8 mouse cellular contexts compared by ENCODE assay signal in genomic region chr9:120674855-120675254, GRCm38 (mm10).
DNase-seq lines count a peak whose midpoint lies in the region; ATAC-seq lines count a peak whose summit lies in the region.

No protein-coding gene starts in this region.

- 5% methylated on average over 11 of the region's 11 CpGs for WGBS in heart, embryonic 14.5 days
- WGBS in hindbrain, embryonic 16.5 days: 4% methylated on average over 11 of the region's 11 CpGs
- 2% methylated on average over 11 of the region's 11 CpGs for WGBS in neural tube, embryonic 14.5 days

- no peaks in the 10 kb centered on the region for H3K9me3 ChIP-seq in heart, embryonic 14.5 days (ENCODE audit: control insufficient read depth, low read length)
- H3K9me3 ChIP-seq in hindbrain, embryonic 16.5 days (ENCODE audit: control insufficient read depth, low read length): no peaks in the 10 kb centered on the region
- H3K9me3 ChIP-seq in neural tube, embryonic 14.5 days (ENCODE audit: control insufficient read depth, low read length): no peaks in the 10 kb centered on the region

- H3K36me3 ChIP-seq in heart, embryonic 14.5 days (ENCODE audit: control insufficient read depth, insufficient read depth, low read length): no peaks in the 10 kb centered on the region
- H3K36me3 ChIP-seq in hindbrain, embryonic 16.5 days (ENCODE audit: control insufficient read depth, insufficient read depth, low read length): no peaks in the 10 kb centered on the region
- H3K36me3 ChIP-seq in neural tube, embryonic 14.5 days (ENCODE audit: control insufficient read depth, insufficient read depth, low read length): no peaks in the 10 kb centered on the region

- peak overlapping the region; percentile 4 to 35; a peak in 2 of 4 replicates for H3K4me3 ChIP-seq in heart, embryonic 14.5 days (ENCODE audit: control insufficient read depth in 1 of 2, insufficient read depth in 1 of 2, low read depth in 1 of 2, low read length in 2 of 2)
- H3K4me3 ChIP-seq in hindbrain, embryonic 16.5 days (ENCODE audit: low read length): no peak overlapping the region
- H3K4me3 ChIP-seq in neural tube, embryonic 14.5 days (ENCODE audit: low read depth, low read length): no peak overlapping the region

- ATAC-seq in heart, embryonic 14.5 days (ENCODE audit: insufficient number of reproducible peaks, insufficient read depth, low FRiP score, low read depth): no peak
- ATAC-seq in hindbrain, embryonic 16.5 days: no peak
- no peak for ATAC-seq in neural tube, embryonic 14.5 days (ENCODE audit: low read depth)

- intact Hi-C loops in left cerebral cortex, postnatal 36 days (cut with DNase I): no loop called here

- peak overlapping the region; percentile 64; the same call in 1 of the 2 replicates for H3K9ac ChIP-seq in heart, embryonic 14.5 days (ENCODE audit: low read length)
- H3K9ac ChIP-seq in hindbrain, embryonic 16.5 days (ENCODE audit: low read depth, low read length): no peak overlapping the region
- no peak overlapping the region for H3K9ac ChIP-seq in neural tube, embryonic 14.5 days (replicated peaks; ENCODE audit: low read depth, low read length)

- DNase-seq in heart, adult 18-20 months: no peak
- peak; percentile 44 for DNase-seq in embryo, embryonic 9.5 days (ENCODE audit: extremely low spot score)
- DNase-seq in gastrocnemius, postnatal 25 days: no peak
- DNase-seq in left cerebral cortex, postnatal 36 days (ENCODE audit: low spot score in 2 of 2): no peak
- DNase-seq in cerebellum, adult 18-20 months: no peak

- no peak overlapping the region for H3K27ac ChIP-seq in heart, embryonic 14.5 days (replicated peaks in 1 of 2; ENCODE audit: control insufficient read depth in 1 of 2, insufficient read depth in 1 of 2, low read depth in 2 of 2, low read length in 2 of 2)
- no peak overlapping the region for H3K27ac ChIP-seq in hindbrain, embryonic 16.5 days (ENCODE audit: low read depth, low read length)
- no peak overlapping the region for H3K27ac ChIP-seq in neural tube, embryonic 14.5 days (ENCODE audit: low read depth, low read length)

- peaks cover 10 to 17% of the 10 kb centered on the region in 2 experiments; a peak in 2 of 4 replicates for H3K4me1 ChIP-seq in heart, embryonic 14.5 days (ENCODE audit: control insufficient read depth in 2 of 2, insufficient read depth in 2 of 2, low read length in 2 of 2)
- peaks cover 22% of the 10 kb centered on the region for H3K4me1 ChIP-seq in hindbrain, embryonic 16.5 days (ENCODE audit: control insufficient read depth, insufficient read depth, low read depth, low read length)
- H3K4me1 ChIP-seq in neural tube, embryonic 14.5 days (ENCODE audit: control insufficient read depth, insufficient read depth, low read length): peaks cover 12% of the 10 kb centered on the region

- peaks cover 20% of the 10 kb centered on the region for H3K27me3 ChIP-seq in heart, embryonic 14.5 days (ENCODE audit: control insufficient read depth, insufficient read depth, low read length)
- no peaks in the 10 kb centered on the region for H3K27me3 ChIP-seq in hindbrain, embryonic 16.5 days (replicated peaks; ENCODE audit: control insufficient read depth, insufficient read depth, low read length)
- H3K27me3 ChIP-seq in neural tube, embryonic 14.5 days (ENCODE audit: control insufficient read depth, insufficient read depth, low read length): no peaks in the 10 kb centered on the region

- H3K4me2 ChIP-seq in heart, embryonic 14.5 days (ENCODE audit: low read length): peak overlapping the region; percentile 72
- H3K4me2 ChIP-seq in hindbrain, embryonic 16.5 days (ENCODE audit: low read length): peak overlapping the region; percentile 54
- peak overlapping the region; percentile 60; the same call in 1 of the 2 replicates for H3K4me2 ChIP-seq in neural tube, embryonic 14.5 days (ENCODE audit: low read depth, low read length)

Comparison
In these comparisons a context has a peak if more than half of its experiments do, and no peak if none do; other contexts are left out.
1. H3K4me3 ChIP-seq: peak in heart, embryonic 14.5 days (2 of 2); none in hindbrain, embryonic 16.5 days (single experiment) and neural tube, embryonic 14.5 days (single experiment).
2. Peak in every context shown above with its lines, with median percentiles within 50 percentile points of each other: H3K4me2 ChIP-seq.